Mouse (Mus musculus) MEL (cell line): ENCODE results near the gene Fez2. TPM values are rescaled to one million over a fixed set of nuclear protein-coding genes. Genes with fewer than 3 reads are reported as not detected.

Experiments
- DNase-seq: peaks from one replicate; pipeline ENCODE4 v3.0.0; 2011; ENCODE audit warnings: low read depth, low spot score
- H3K27ac ChIP-seq: 2 replicates; pipeline ENCODE4 v1.5.1; 2012; ENCODE audit warnings: low read depth, mild to moderate bottlenecking, control low read depth, low read length, moderate library complexity; ENCODE audit not compliant: control insufficient read depth
- H3K27me3 ChIP-seq, 2 experiments: fragments of 150-350 bp in 1 of 2; sonication (generic) in 1 of 2; 2 replicates each; pipeline ENCODE4 v1.6.1; 2012; ENCODE audit warnings: low read length in 2 of 2, mild to moderate bottlenecking in 2 of 2, improper control_type of control experiment in 1 of 2, moderate library complexity in 1 of 2; ENCODE audit not compliant: insufficient read depth in 2 of 2, control insufficient read depth in 1 of 2
- H3K36me3 ChIP-seq, 2 experiments: 2 replicates each; pipeline ENCODE4 v1.6.1; 2012 to 2014; ENCODE audit warnings: low read length in 2 of 2, improper control_type of control experiment in 1 of 2, inconsistent platforms in 1 of 2, mild to moderate bottlenecking in 1 of 2; ENCODE audit not compliant: insufficient read depth in 2 of 2, control insufficient read depth in 1 of 2
- H3K4me1 ChIP-seq, 2 experiments: fragments of 150-350 bp in 1 of 2; sonication (generic) in 1 of 2; 2 replicates each; pipeline ENCODE4 v1.6.1; 2012; ENCODE audit warnings: low read length in 2 of 2, improper control_type of control experiment in 1 of 2, mild to moderate bottlenecking in 1 of 2; ENCODE audit not compliant: insufficient read depth in 2 of 2, control insufficient read depth in 1 of 2
- H3K4me3 ChIP-seq, 2 experiments: fragments of 150-350 bp in 1 of 2; sonication (generic) in 1 of 2; 2 replicates each; pipeline ENCODE4 v1.5.1; 2012; ENCODE audit warnings: low read depth in 2 of 2, low read length in 2 of 2, mild to moderate bottlenecking in 2 of 2, moderate library complexity in 2 of 2, control low read depth in 1 of 2, improper control_type of control experiment in 1 of 2; ENCODE audit not compliant: control insufficient read depth in 1 of 2, insufficient read depth in 1 of 2
- H3K79me2 ChIP-seq: 2 replicates; pipeline ENCODE4 v1.6.1; 2012; ENCODE audit warnings: mild to moderate bottlenecking, low read length, moderate library complexity; ENCODE audit not compliant: control insufficient read depth, poor library complexity, insufficient read depth
- H3K9ac ChIP-seq: 2 replicates; pipeline ENCODE4 v1.6.1; 2012; ENCODE audit warnings: low read depth, mild to moderate bottlenecking, control low read depth, low read length, moderate library complexity; ENCODE audit not compliant: control insufficient read depth, poor library complexity, severe bottlenecking
- H3K9me3 ChIP-seq: fragments of 150-350 bp; sonication (generic); replicated peaks from 2 replicates; pipeline ENCODE4 v1.6.1; 2012; ENCODE audit warnings: mild to moderate bottlenecking, low read length, improper control_type of control experiment, moderate library complexity; ENCODE audit not compliant: insufficient read depth
- CHD1 ChIP-seq: IDR thresholded peaks from 2 replicates; pipeline ENCODE4 v1.6.1; 2012; ENCODE audit warnings: low read depth, mild to moderate bottlenecking, inconsistent platforms, low read length, improper control_type of control experiment
- CHD2 ChIP-seq: IDR thresholded peaks from 2 replicates; pipeline ENCODE4 v1.6.1; 2011; ENCODE audit warnings: low read length, improper control_type of control experiment
- E2F4 ChIP-seq: IDR thresholded peaks from 2 replicates; pipeline ENCODE4 v1.6.1; 2011; ENCODE audit warnings: low read depth, low read length, improper control_type of control experiment, borderline replicate concordance
- ETS1 ChIP-seq: IDR thresholded peaks from 2 replicates; pipeline ENCODE4 v1.6.1; 2012; ENCODE audit warnings: low read depth, mild to moderate bottlenecking, inconsistent platforms, low read length, improper control_type of control experiment, moderate library complexity
- GABPA ChIP-seq: IDR thresholded peaks from 2 replicates; pipeline ENCODE4 v1.6.1; 2012; ENCODE audit warnings: low read depth, mild to moderate bottlenecking, inconsistent platforms, low read length, improper control_type of control experiment, moderate library complexity
- GATA1 ChIP-seq: IDR thresholded peaks from 2 replicates; pipeline ENCODE4 v1.6.1; 2011; ENCODE audit warnings: low read depth, low read length, improper control_type of control experiment
- HCFC1 ChIP-seq: IDR thresholded peaks from 2 replicates; pipeline ENCODE4 v1.6.1; 2012; ENCODE audit warnings: low read depth, mild to moderate bottlenecking, inconsistent platforms, low read length, improper control_type of control experiment, moderate library complexity
- KAT2A ChIP-seq: conservative IDR thresholded peaks from 2 replicates; pipeline ENCODE4 v1.6.1; 2012; ENCODE audit warnings: low read depth, low read length, improper control_type of control experiment, inconsistent platforms
- MAX ChIP-seq: IDR thresholded peaks from 2 replicates; pipeline ENCODE4 v1.6.1; 2011; ENCODE audit warnings: low read length, improper control_type of control experiment
- MAZ ChIP-seq: IDR thresholded peaks from 2 replicates; pipeline ENCODE4 v1.6.1; 2012; ENCODE audit warnings: low read depth, mild to moderate bottlenecking, inconsistent platforms, low read length, improper control_type of control experiment
- MEF2A ChIP-seq: IDR thresholded peaks from 2 replicates; pipeline ENCODE4 v1.6.1; 2014; ENCODE audit warnings: low read depth, mild to moderate bottlenecking, inconsistent platforms, low read length, improper control_type of control experiment; ENCODE audit not compliant: poor library complexity, insufficient replicate concordance, severe bottlenecking; ENCODE audit errors: extremely low read depth
- MXI1 ChIP-seq: IDR thresholded peaks from 2 replicates; pipeline ENCODE4 v1.6.1; 2011; ENCODE audit warnings: mild to moderate bottlenecking, low read depth, low read length, improper control_type of control experiment
- MYC ChIP-seq: IDR thresholded peaks from 2 replicates; pipeline ENCODE4 v1.6.1; 2011; ENCODE audit warnings: low read depth, mild to moderate bottlenecking, low read length, improper control_type of control experiment, moderate library complexity
- NRF1 ChIP-seq: IDR thresholded peaks from 2 replicates; pipeline ENCODE4 v1.6.1; 2014; ENCODE audit warnings: low read depth, mild to moderate bottlenecking, inconsistent platforms, low read length, improper control_type of control experiment, moderate library complexity; ENCODE audit not compliant: poor library complexity, insufficient read depth, severe bottlenecking
- POLR2A ChIP-seq, 2 experiments: IDR thresholded peaks; 2 replicates each; pipeline ENCODE4 v1.6.1; 2011 to 2012; ENCODE audit warnings: low read length in 2 of 2, mild to moderate bottlenecking in 2 of 2, control low read depth in 1 of 2, improper control_type of control experiment in 1 of 2, low read depth in 1 of 2, moderate library complexity in 1 of 2; ENCODE audit not compliant: control insufficient read depth in 1 of 2, insufficient read depth in 1 of 2, poor library complexity in 1 of 2
- POLR2AphosphoS2 ChIP-seq: IDR thresholded peaks from 2 replicates; pipeline ENCODE4 v1.6.1; 2011; ENCODE audit warnings: low read length, improper control_type of control experiment
- POLR2AphosphoS5 ChIP-seq: IDR thresholded peaks from 2 replicates; pipeline ENCODE4 v1.6.1; 2012; ENCODE audit warnings: low read depth, borderline replicate concordance, mild to moderate bottlenecking, inconsistent platforms, low read length, moderate library complexity, mixed read lengths
- RCOR1 ChIP-seq: IDR thresholded peaks from 2 replicates; pipeline ENCODE4 v1.6.1; 2012; ENCODE audit warnings: low read depth, mild to moderate bottlenecking, inconsistent platforms, low read length, improper control_type of control experiment
- SMC3 ChIP-seq: IDR thresholded peaks from 2 replicates; pipeline ENCODE4 v1.6.1; 2011; ENCODE audit warnings: low read depth, low read length, improper control_type of control experiment
- TCF12 ChIP-seq: IDR thresholded peaks from 2 replicates; pipeline ENCODE4 v1.6.1; 2014; ENCODE audit warnings: low read depth, mild to moderate bottlenecking, inconsistent platforms, low read length, improper control_type of control experiment, moderate library complexity
- USF2 ChIP-seq, 2 experiments: IDR thresholded peaks; 2 replicates each; pipeline ENCODE4 v1.6.1; 2011 to 2012; ENCODE audit warnings: improper control_type of control experiment in 2 of 2, low read length in 2 of 2, borderline replicate concordance in 1 of 2, inconsistent platforms in 1 of 2, low read depth in 1 of 2, mild to moderate bottlenecking in 1 of 2; ENCODE audit not compliant: insufficient read depth in 1 of 2
- ZC3H11A ChIP-seq: IDR thresholded peaks from 2 replicates; pipeline ENCODE4 v1.6.1; 2012; ENCODE audit warnings: low read depth, mild to moderate bottlenecking, inconsistent platforms, low read length, improper control_type of control experiment
- ZKSCAN1 ChIP-seq: IDR thresholded peaks from 2 replicates; pipeline ENCODE4 v1.6.1; 2012; ENCODE audit warnings: low read depth, mild to moderate bottlenecking, inconsistent platforms, low read length, improper control_type of control experiment, moderate library complexity
- ZMIZ1 ChIP-seq: IDR thresholded peaks from 2 replicates; pipeline ENCODE4 v1.6.1; 2012; ENCODE audit warnings: low read depth, mild to moderate bottlenecking, inconsistent platforms, low read length, improper control_type of control experiment, moderate library complexity
- polyA plus RNA-seq, 2 experiments: library from polyadenylated mRNA; stranded (reverse) in 1 of 2; unstranded in 1 of 2; fragments of >175 nt in 1 of 2; fragments of >200 nt in 1 of 2; gene quantifications; 2 replicates each; pipeline versions ENCODE4 v1.2.1 to v1.2.4; 2012; ENCODE audit warnings: low replicate concordance in 2 of 2, low read depth in 1 of 2; ENCODE audit not compliant: insufficient read length in 2 of 2, insufficient read depth in 1 of 2, missing spikeins in 1 of 2
- total RNA-seq: library from RNA; depleted of rRNA; stranded (reverse); fragments of 300-350 nt; gene quantifications from 2 replicates; pipeline ENCODE4 v1.2.3, GENCODE M21; 2012

The Fez2 gene
- total and polyA plus RNA-seq, 3 experiments, result 11.7 to 17.4 TPM; not detected in 1

DNA sequence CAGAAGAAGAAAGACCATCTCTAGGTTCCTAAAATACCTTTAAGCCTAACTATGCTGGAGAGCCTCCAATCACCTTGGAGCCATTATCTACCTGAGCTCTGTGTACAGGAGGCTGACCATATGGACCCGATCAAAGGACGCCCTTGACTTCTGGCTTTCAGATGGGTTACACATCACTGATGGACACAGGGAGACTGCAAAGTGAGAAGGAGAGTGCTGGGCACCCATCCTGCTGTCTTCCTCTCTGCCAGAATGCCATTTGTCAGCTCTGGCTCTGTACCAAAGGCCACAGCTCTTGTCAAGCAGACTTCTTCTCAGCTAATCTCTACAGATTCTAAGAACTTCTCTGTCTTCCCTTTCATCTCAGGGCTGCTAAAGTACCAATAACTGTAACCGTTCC, 12.6 kb downstream of the Fez2 start:
- no peak for TF ChIP-seq USF2 (IDR thresholded peaks at IDR 0.05; ENCODE audit: borderline replicate concordance in 1 of 2, insufficient read depth in 1 of 2, low read depth in 1 of 2, low read length in 2 of 2)
- no peak for TF ChIP-seq ETS1
- TF ChIP-seq CHD2, result no peak
- TF ChIP-seq ZC3H11A, result no peak
- TF ChIP-seq GABPA, result no peak
- no peak for TF ChIP-seq POLR2AphosphoS2
- no peak for TF ChIP-seq TCF12
- no peak for TF ChIP-seq SMC3
- no peak for TF ChIP-seq NRF1
- TF ChIP-seq E2F4, result no peak
- no peaks in the 10 kb centered on the region for H3K27me3 ChIP-seq
- H3K79me2 ChIP-seq, result no peaks in the 10 kb centered on the region
- no peaks in the 10 kb centered on the region for H3K9me3 ChIP-seq
- no peaks in the 10 kb centered on the region; a peak in 3 of 4 replicates for H3K36me3 ChIP-seq
- no peak for DNase-seq
- H3K27ac ChIP-seq, result no peak overlapping the region
- H3K9ac ChIP-seq, result no peak overlapping the region
- no peak overlapping the region for H3K4me3 ChIP-seq
- peaks cover 0 to 2% of the 10 kb centered on the region in 2 experiments; a peak in 1 of 4 replicates for H3K4me1 ChIP-seq

GRCm38 (mm10) chr17:78403804-78404203, 14.1 kb downstream of the Fez2 start:
- Histone ChIP-seq H3K9ac (no peak overlapping the region), H3K4me3 (no peak overlapping the region), H3K27ac (no peak overlapping the region), H3K27me3 (no peaks in the 10 kb centered on the region), H3K4me1 (peaks cover 0 to 6% of the 10 kb centered on the region in 2 experiments; a peak in 2 of 4 replicates), H3K79me2 (no peaks in the 10 kb centered on the region), H3K36me3 (no peaks in the 10 kb centered on the region; a peak in 3 of 4 replicates), H3K9me3 (no peaks in the 10 kb centered on the region)
- TF ChIP-seq POLR2A (IDR thresholded peaks at IDR 0.05; ENCODE audit: control insufficient read depth in 1 of 2, insufficient read depth in 1 of 2, low read depth in 1 of 2, low read length in 2 of 2, poor library complexity in 1 of 2) (no peak), CHD1 (no peak), ZMIZ1 (no peak), MEF2A (no peak), POLR2AphosphoS5 (no peak), HCFC1 (no peak), MXI1 (no peak), RCOR1 (no peak), MAX (no peak), MYC (no peak), KAT2A (no peak), ZKSCAN1 (no peak), GATA1 (no peak), E2F4 (no peak), MAZ (no peak)
- no peak for DNase-seq
